Mouse (Mus musculus): Measurements from ENCODE around the gene Galnt17.

- TF ChIP-seq CTCF (IDR thresholded peaks at IDR 0.05; ENCODE audit: low read depth) (no peak), EP300 (optimal IDR thresholded peaks at IDR 0.05) (no peak)
These were observed 10.8 kb upstream of the Galnt17 start for GRCm38 (mm10) chr5:131319141-131319540.

Measured in stomach, postnatal 0 days (tissue).